Mouse (Mus musculus) cortical plate, adult 2 months (tissue): ENCODE data around the gene Qser1.

Experiments used
- CTCF ChIP-seq: fragments of 200-500 bp; IDR thresholded peaks from 2 replicates; pipeline ENCODE4 v1.5.1; 2011; ENCODE audit warnings: mild to moderate bottlenecking, control low read depth, low read length; ENCODE audit not compliant: insufficient read depth; ENCODE audit errors: extremely low read depth
- POLR2A ChIP-seq: fragments of 200-500 bp; IDR thresholded peaks from 2 replicates; pipeline ENCODE4 v1.6.1; 2011; ENCODE audit warnings: mild to moderate bottlenecking, low read length, control low read depth; ENCODE audit not compliant: insufficient read depth; ENCODE audit errors: extremely low read depth

DNA sequence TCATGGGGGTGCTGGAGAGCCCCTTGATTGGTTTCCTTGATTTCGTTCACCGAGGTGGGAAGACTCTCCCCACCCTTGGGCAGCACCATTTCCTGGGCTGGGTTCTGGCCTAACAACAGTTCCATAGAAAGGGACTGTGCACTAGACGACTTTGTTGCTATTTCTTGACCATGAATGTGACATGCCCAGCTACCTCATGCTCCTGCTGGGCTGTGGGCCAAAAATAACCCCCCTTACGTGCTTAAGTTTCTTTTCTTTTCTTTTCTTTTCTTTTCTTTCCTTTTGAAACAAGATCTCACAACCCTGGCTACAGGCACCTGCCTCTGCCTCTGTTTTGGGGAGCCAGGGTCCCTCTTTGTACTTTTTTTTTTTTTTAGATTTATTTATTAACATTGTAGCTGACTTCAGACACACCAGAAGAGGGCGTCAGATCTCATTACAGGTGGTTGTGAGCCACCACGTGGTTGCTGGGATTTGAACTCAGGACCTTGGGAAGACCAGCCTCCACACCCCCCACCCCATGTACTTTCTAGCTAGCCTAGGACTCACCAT, 106.7 kb downstream of the Qser1 start:
- TF ChIP-seq CTCF (no peak), POLR2A (no peak)
